In genomic region chr6:83572671-83573070, GRCm38 (mm10) we compare ENCODE assay signal across 7 mouse cellular contexts. TPM values are rescaled to one million over a fixed set of nuclear protein-coding genes. Genes with fewer than 3 reads are reported as not detected.
DNase-seq lines count a peak whose midpoint lies in the region; ATAC-seq and TF ChIP-seq lines count a peak whose summit lies in the region.

Gene Stambp, minus strand, starts transcription at chr6:83572729.

- H3K9me3 ChIP-seq in forebrain, embryonic 15.5 days, result no peaks in the 10 kb centered on the region
- no peaks in the 10 kb centered on the region for H3K9me3 ChIP-seq in intestine, postnatal 0 days (ENCODE audit: control insufficient read depth)
- H3K9me3 ChIP-seq in lung, postnatal 0 days (ENCODE audit: low read length), result no peaks in the 10 kb centered on the region

- peaks cover 8% of the 10 kb centered on the region; the same call in 1 of the 2 replicates for H3K4me1 ChIP-seq in brown adipose tissue, adult 24 weeks (ENCODE audit: control insufficient read depth, insufficient read depth, insufficient read length, low read length)
- peaks cover 21% of the 10 kb centered on the region for H3K4me1 ChIP-seq in forebrain, embryonic 15.5 days
- H3K4me1 ChIP-seq in intestine, postnatal 0 days (replicated peaks; ENCODE audit: control insufficient read depth, insufficient read depth, low read length), result peaks cover 4% of the 10 kb centered on the region
- no peaks in the 10 kb centered on the region; the same call in 1 of the 2 replicates for H3K4me1 ChIP-seq in lung, postnatal 0 days (ENCODE audit: insufficient read depth, low read depth, low read length)

- peak within 1 kb of the TSS; percentile 79 for H3K9ac ChIP-seq in forebrain, embryonic 15.5 days (replicated peaks)
- peak within 1 kb of the TSS; percentile 68 for H3K9ac ChIP-seq in intestine, postnatal 0 days (ENCODE audit: low read depth, low read length)
- peak within 1 kb of the TSS; percentile 71 for H3K9ac ChIP-seq in lung, postnatal 0 days (replicated peaks; ENCODE audit: low read depth)

- peak within 1 kb of the TSS; percentile 93 for H3K4me2 ChIP-seq in forebrain, embryonic 15.5 days (replicated peaks)
- peak within 1 kb of the TSS; percentile 88 for H3K4me2 ChIP-seq in intestine, postnatal 0 days (replicated peaks; ENCODE audit: low read depth)
- peak within 1 kb of the TSS; percentile 73 for H3K4me2 ChIP-seq in lung, postnatal 0 days (replicated peaks; ENCODE audit: low read depth, low read length)

- 0% methylated on average over 9 of the region's 11 CpGs for WGBS in forebrain, embryonic 15.5 days
- WGBS in intestine, postnatal 0 days, result 1% methylated on average over 8 of the region's 11 CpGs
- 0% methylated on average over 3 of the region's 11 CpGs for WGBS in lung, postnatal 0 days

- peak within 1 kb of the TSS; percentile 52; the same call in 1 of the 2 replicates for H3K27ac ChIP-seq in brown adipose tissue, adult 24 weeks (replicated peaks; ENCODE audit: low read depth, low read length)
- H3K27ac ChIP-seq in forebrain, embryonic 15.5 days (replicated peaks), result peak within 1 kb of the TSS; percentile 94
- peak within 1 kb of the TSS; percentile 75 for H3K27ac ChIP-seq in intestine, postnatal 0 days (ENCODE audit: low read depth, low read length)
- H3K27ac ChIP-seq in lung, postnatal 0 days (ENCODE audit: low read length), result peak within 1 kb of the TSS; percentile 86

- DNase-seq in ovary, postnatal 36 days (ENCODE audit: low spot score), result peak; percentile 13
- no peak for DNase-seq in ovary, postnatal 14 days (ENCODE audit: low spot score)
- DNase-seq in lung, postnatal 0 days (ENCODE audit: low spot score), result no peak
- DNase-seq in thymus, postnatal 25 days, result peak; percentile 30

- H3K36me3 ChIP-seq in forebrain, embryonic 15.5 days, result 0 out of 2 replicates have a peak, but pooled peaks cover 7% of the 10 kb centered on the region
- peaks cover 20% of the 10 kb centered on the region for H3K36me3 ChIP-seq in intestine, postnatal 0 days (ENCODE audit: control insufficient read depth, insufficient read depth)
- H3K36me3 ChIP-seq in lung, postnatal 0 days (ENCODE audit: insufficient read depth, low read length), result peaks cover 7% of the 10 kb centered on the region; the same call in 1 of the 2 replicates

- peak within 1 kb of the TSS; percentile 86 for H3K4me3 ChIP-seq in brown adipose tissue, adult 24 weeks (ENCODE audit: insufficient read depth, low read depth, low read length)
- peak within 1 kb of the TSS; percentile 86 for H3K4me3 ChIP-seq in forebrain, embryonic 15.5 days
- peak within 1 kb of the TSS; percentile 84 for H3K4me3 ChIP-seq in intestine, postnatal 0 days (ENCODE audit: low read depth, low read length)
- peak within 1 kb of the TSS; percentile 81 for H3K4me3 ChIP-seq in lung, postnatal 0 days (ENCODE audit: low read depth, low read length)

- no peak for TF ChIP-seq CTCF in intestine, postnatal 0 days (IDR thresholded peaks at IDR 0.05; ENCODE audit: low read depth)
- no peak for TF ChIP-seq CTCF in lung, postnatal 0 days (IDR thresholded peaks at IDR 0.05)

- no peak for TF ChIP-seq EP300 in lung, postnatal 0 days (IDR thresholded peaks at IDR 0.05)

- ATAC-seq in forebrain, embryonic 15.5 days (replicated peaks), result peak; percentile 85
- ATAC-seq in intestine, postnatal 0 days, result peak; percentile 60
- ATAC-seq in lung, postnatal 0 days, result peak; percentile 61

- H3K27me3 ChIP-seq in forebrain, embryonic 15.5 days, result peaks cover 7% of the 10 kb centered on the region; the same call in 1 of the 2 replicates
- no peaks in the 10 kb centered on the region for H3K27me3 ChIP-seq in intestine, postnatal 0 days (replicated peaks; ENCODE audit: control insufficient read depth, insufficient read depth, low read length)
- no peaks in the 10 kb centered on the region for H3K27me3 ChIP-seq in lung, postnatal 0 days (replicated peaks; ENCODE audit: insufficient read depth, low read length)

RNA-seq across cellular contexts. Expression of gene Stambp, which starts in this region (rescaled TPM):
- 15.4 and 16.4 TPM in 2 replicates for polyA plus RNA-seq in brown adipose tissue, adult 24 weeks (2012; ENCODE audit: insufficient read depth, insufficient read length, missing spikeins)
- polyA plus RNA-seq in forebrain, embryonic 15.5 days (2015; fragmentation: Nextera tagmentation; extraction: Ambion mirVana), result 49.6 and 52.4 TPM in 2 replicates
- polyA plus RNA-seq in intestine, postnatal 0 days (2015; fragmentation: Nextera tagmentation; extraction: Ambion mirVana), result 24.9 and 28.1 TPM in 2 replicates
- 30.7 TPM in 2 replicates for polyA plus RNA-seq in lung, postnatal 0 days (2015; fragmentation: Nextera tagmentation; extraction: Ambion mirVana)

Comparison
In these comparisons a context has a peak if more than half of its experiments do, and no peak if none do; other contexts are left out.
1. DNase-seq: peak in ovary, postnatal 36 days (single experiment) and thymus, postnatal 25 days (single experiment); none in ovary, postnatal 14 days (single experiment) and lung, postnatal 0 days (single experiment).
2. Peak in every context shown above with its lines, with median percentiles within 50 percentile points of each other: H3K27ac ChIP-seq, H3K4me3 ChIP-seq, ATAC-seq, H3K4me2 ChIP-seq and H3K9ac ChIP-seq.